Mouse (Mus musculus): ENCODE data around the gene Atp6v1fnb. TPM values are rescaled to one million over a fixed set of nuclear protein-coding genes. Genes with fewer than 3 reads are reported as not detected.

The Atp6v1fnb gene
- polyA plus RNA-seq (2014; fragmentation: Nextera tagmentation; extraction: Ambion mirVana), result 0.20 and 0.25 TPM in 2 replicates

- DNase-seq (ENCODE audit: low spot score, missing footprints) (no peak), ATAC-seq (ENCODE audit: low FRiP score) (no peak)
- Histone ChIP-seq H3K4me1 (ENCODE audit: control insufficient read depth, insufficient read depth, low read length) (peaks cover 12% of the 10 kb centered on the region), H3K27me3 (ENCODE audit: control insufficient read depth, insufficient read depth, low read length) (no peaks in the 10 kb centered on the region; the same call in 1 of the 2 replicates), H3K4me3 (ENCODE audit: low read depth, low read length) (no peak within 1 kb of the TSS), H3K4me2 (no peak within 1 kb of the TSS), H3K9ac (ENCODE audit: low read length) (no peak within 1 kb of the TSS), H3K9me3 (ENCODE audit: control insufficient read depth, low read length) (no peaks in the 10 kb centered on the region), H3K36me3 (ENCODE audit: control insufficient read depth, insufficient read depth, low read length) (no peaks in the 10 kb centered on the region; the same call in 1 of the 2 replicates), H3K27ac (ENCODE audit: low read depth, low read length) (no peak within 1 kb of the TSS)
- 91% methylated on average over 4 of the region's 4 CpGs for WGBS
These were observed at the start of gene Atp6v1fnb for GRCm38 (mm10) chr6:29471137-29471536. TSS of gene Atp6v1fnb (plus strand) at chr6:29471437.

GRCm38 (mm10) chr6:29425118-29425517 is 46.1 kb upstream of the Atp6v1fnb start:
- WGBS, result 77% methylated on average over 8 of the region's 8 CpGs
- ATAC-seq (ENCODE audit: low FRiP score), result no peak

GRCm38 (mm10) chr6:29426331-29426730 is 44.9 kb upstream of the Atp6v1fnb start:
- 83% methylated on average over 6 of the region's 6 CpGs for WGBS

More at GRCm38 (mm10) chr6:29425118-29425517, 46.1 kb upstream of the Atp6v1fnb start:
- Histone ChIP-seq H3K4me1 (ENCODE audit: control insufficient read depth, insufficient read depth, low read length) (no peaks in the 10 kb centered on the region), H3K4me2 (no peak overlapping the region), H3K9me3 (ENCODE audit: control insufficient read depth, low read length) (no peaks in the 10 kb centered on the region), H3K27ac (ENCODE audit: low read depth, low read length) (no peak overlapping the region), H3K9ac (ENCODE audit: low read length) (no peak overlapping the region), H3K36me3 (ENCODE audit: control insufficient read depth, insufficient read depth, low read length) (no peaks in the 10 kb centered on the region), H3K27me3 (ENCODE audit: control insufficient read depth, insufficient read depth, low read length) (no peaks in the 10 kb centered on the region), H3K4me3 (ENCODE audit: low read depth, low read length) (no peak overlapping the region)
- DNase-seq (ENCODE audit: low spot score, missing footprints), result no peak

GRCm38 (mm10) chr6:29428171-29428570 is 43.1 kb upstream of the Atp6v1fnb start:
- Histone ChIP-seq H3K9me3 (ENCODE audit: control insufficient read depth, low read length) (no peaks in the 10 kb centered on the region), H3K27me3 (ENCODE audit: control insufficient read depth, insufficient read depth, low read length) (peaks cover 13% of the 10 kb centered on the region), H3K36me3 (ENCODE audit: control insufficient read depth, insufficient read depth, low read length) (no peaks in the 10 kb centered on the region), H3K9ac (ENCODE audit: low read length) (no peak overlapping the region), H3K27ac (ENCODE audit: low read depth, low read length) (no peak overlapping the region), H3K4me2 (no peak overlapping the region), H3K4me3 (ENCODE audit: low read depth, low read length) (no peak overlapping the region), H3K4me1 (ENCODE audit: control insufficient read depth, insufficient read depth, low read length) (peaks cover 4% of the 10 kb centered on the region; the same call in 1 of the 2 replicates)
- WGBS, result 49% methylated on average over 4 of the region's 4 CpGs
- ATAC-seq (ENCODE audit: low FRiP score) (no peak), DNase-seq (ENCODE audit: low spot score, missing footprints) (no peak)

More at GRCm38 (mm10) chr6:29426331-29426730, 44.9 kb upstream of the Atp6v1fnb start:
- Histone ChIP-seq H3K27ac (ENCODE audit: low read depth, low read length) (no peak overlapping the region), H3K4me2 (no peak overlapping the region), H3K4me1 (ENCODE audit: control insufficient read depth, insufficient read depth, low read length) (no peaks in the 10 kb centered on the region), H3K9ac (ENCODE audit: low read length) (no peak overlapping the region), H3K36me3 (ENCODE audit: control insufficient read depth, insufficient read depth, low read length) (no peaks in the 10 kb centered on the region), H3K27me3 (ENCODE audit: control insufficient read depth, insufficient read depth, low read length) (no peaks in the 10 kb centered on the region; the same call in 1 of the 2 replicates), H3K9me3 (ENCODE audit: control insufficient read depth, low read length) (no peaks in the 10 kb centered on the region), H3K4me3 (ENCODE audit: low read depth, low read length) (no peak overlapping the region)
- DNase-seq (ENCODE audit: low spot score, missing footprints) (no peak), ATAC-seq (ENCODE audit: low FRiP score) (no peak)

GRCm38 (mm10) chr6:29430681-29431420 is 40.4 kb upstream of the Atp6v1fnb start:
- 52% methylated on average over 15 of the region's 15 CpGs for WGBS
- Histone ChIP-seq H3K9me3 (ENCODE audit: control insufficient read depth, low read length) (no peaks in the 10 kb centered on the region), H3K4me3 (ENCODE audit: low read depth, low read length) (no peak overlapping the region), H3K27ac (ENCODE audit: low read depth, low read length) (no peak overlapping the region), H3K4me1 (ENCODE audit: control insufficient read depth, insufficient read depth, low read length) (peaks cover 26% of the 10 kb centered on the region), H3K4me2 (no peak overlapping the region), H3K27me3 (ENCODE audit: control insufficient read depth, insufficient read depth, low read length) (peaks cover 34% of the 10 kb centered on the region), H3K36me3 (ENCODE audit: control insufficient read depth, insufficient read depth, low read length) (no peaks in the 10 kb centered on the region), H3K9ac (ENCODE audit: low read length) (no peak overlapping the region)
- ATAC-seq (ENCODE audit: low FRiP score) (no peak), DNase-seq (ENCODE audit: low spot score, missing footprints) (no peak)

- H3K4me1 ChIP-seq (ENCODE audit: control insufficient read depth, insufficient read depth, low read length), result peaks cover 32% of the 10 kb centered on the region
- H3K27me3 ChIP-seq (ENCODE audit: control insufficient read depth, insufficient read depth, low read length), result peaks cover 34% of the 10 kb centered on the region
- WGBS, result 26% methylated on average over 5 of the region's 5 CpGs
These were observed 39.8 kb upstream of the Atp6v1fnb start for GRCm38 (mm10) chr6:29431473-29431872.

GRCm38 (mm10) chr6:29432156-29432555 is 39.1 kb upstream of the Atp6v1fnb start:
- no peaks in the 10 kb centered on the region for H3K9me3 ChIP-seq (ENCODE audit: control insufficient read depth, low read length)
- peaks cover 34% of the 10 kb centered on the region for H3K27me3 ChIP-seq (ENCODE audit: control insufficient read depth, insufficient read depth, low read length)
- H3K36me3 ChIP-seq (ENCODE audit: control insufficient read depth, insufficient read depth, low read length), result no peaks in the 10 kb centered on the region
- H3K4me1 ChIP-seq (ENCODE audit: control insufficient read depth, insufficient read depth, low read length), result peaks cover 34% of the 10 kb centered on the region
- ATAC-seq (ENCODE audit: low FRiP score) (no peak), DNase-seq (ENCODE audit: low spot score, missing footprints) (no peak)
- 45% methylated on average over 3 of the region's 3 CpGs for WGBS
- H3K27ac ChIP-seq (ENCODE audit: low read depth, low read length), result no peak overlapping the region
- no peak overlapping the region for H3K4me2 ChIP-seq
- no peak overlapping the region for H3K9ac ChIP-seq (ENCODE audit: low read length)
- no peak overlapping the region for H3K4me3 ChIP-seq (ENCODE audit: low read depth, low read length)

More at GRCm38 (mm10) chr6:29431473-29431872, 39.8 kb upstream of the Atp6v1fnb start:
- H3K9me3 ChIP-seq (ENCODE audit: control insufficient read depth, low read length), result no peaks in the 10 kb centered on the region
- no peak for DNase-seq (ENCODE audit: low spot score, missing footprints)
- no peak overlapping the region for H3K4me2 ChIP-seq
- H3K27ac ChIP-seq (ENCODE audit: low read depth, low read length), result no peak overlapping the region
- no peak overlapping the region for H3K4me3 ChIP-seq (ENCODE audit: low read depth, low read length)
- no peak overlapping the region for H3K9ac ChIP-seq (ENCODE audit: low read length)
- no peak for ATAC-seq (ENCODE audit: low FRiP score)
- no peaks in the 10 kb centered on the region for H3K36me3 ChIP-seq (ENCODE audit: control insufficient read depth, insufficient read depth, low read length)

GRCm38 (mm10) chr6:29432676-29433037 is 38.6 kb upstream of the Atp6v1fnb start:
- Histone ChIP-seq H3K36me3 (ENCODE audit: control insufficient read depth, insufficient read depth, low read length) (no peaks in the 10 kb centered on the region), H3K9me3 (ENCODE audit: control insufficient read depth, low read length) (no peaks in the 10 kb centered on the region), H3K4me1 (ENCODE audit: control insufficient read depth, insufficient read depth, low read length) (peaks cover 34% of the 10 kb centered on the region), H3K27ac (ENCODE audit: low read depth, low read length) (no peak overlapping the region), H3K9ac (ENCODE audit: low read length) (peak overlapping the region; percentile 53), H3K4me2 (peak overlapping the region; percentile 74), H3K27me3 (ENCODE audit: control insufficient read depth, insufficient read depth, low read length) (peaks cover 34% of the 10 kb centered on the region), H3K4me3 (ENCODE audit: low read depth, low read length) (peak overlapping the region; percentile 44)
- ATAC-seq (ENCODE audit: low FRiP score), result no peak
- DNase-seq (ENCODE audit: low spot score, missing footprints), result no peak

- WGBS, result under 1% methylated on average over 69 of the region's 77 CpGs
- Histone ChIP-seq H3K4me1 (ENCODE audit: control insufficient read depth, insufficient read depth, low read length) (peaks cover 34% of the 10 kb centered on the region), H3K27me3 (ENCODE audit: control insufficient read depth, insufficient read depth, low read length) (peaks cover 34% of the 10 kb centered on the region), H3K4me2 (peak within 1 kb of the TSS; percentile 74), H3K27ac (ENCODE audit: low read depth, low read length) (no peak within 1 kb of the TSS), H3K9me3 (ENCODE audit: control insufficient read depth, low read length) (no peaks in the 10 kb centered on the region), H3K36me3 (ENCODE audit: control insufficient read depth, insufficient read depth, low read length) (no peaks in the 10 kb centered on the region), H3K4me3 (ENCODE audit: low read depth, low read length) (peak within 1 kb of the TSS; percentile 44), H3K9ac (ENCODE audit: low read length) (peak within 1 kb of the TSS; percentile 53)
- ATAC-seq (ENCODE audit: low FRiP score) (peak; percentile 22), DNase-seq (ENCODE audit: low spot score, missing footprints) (peak; percentile 94)
These were observed 38.0 kb upstream of the Atp6v1fnb start, which contains the start of gene Flnc for GRCm38 (mm10) chr6:29433038-29433803. TSS of gene Flnc (plus strand) at chr6:29433256.

All from midbrain, embryonic 11.5 days (tissue).